In genomic region chr2:135370259-135370835, GRCm38 (mm10) we compare ENCODE assay signal across 14 mouse cellular contexts.
DNase-seq lines count a peak whose midpoint lies in the region; TF ChIP-seq lines count a peak whose summit lies in the region.
"Had no signal": no experiment of that assay in that cellular context is flagged by ENCODE, and none has a peak within 500 bp of the region (broad histone marks: within the 10 kb centered on the region; RNA-seq: fewer than 3 reads in every experiment).

No protein-coding gene starts in this region.

- H3K27ac ChIP-seq in gastrocnemius, adult 2 months, result no peak overlapping the region
- H3K27ac ChIP-seq: hindbrain, embryonic 15.5 days; left cerebral cortex, adult 2 months; liver, embryonic 15.5 days had no signal

- H3K4me3 ChIP-seq in gastrocnemius, adult 2 months, result no peak overlapping the region
- H3K4me3 ChIP-seq: hindbrain, embryonic 15.5 days; left cerebral cortex, adult 2 months; liver, embryonic 15.5 days had no signal

- intact Hi-C loops in gastrocnemius, adult 2 months (cut with DNase I), result no loop called here

- no peak for TF ChIP-seq CTCF in gastrocnemius, adult 2 months (IDR thresholded peaks at IDR 0.05)

- DNase-seq in embryo, embryonic 10 days (ENCODE audit: low spot score), result peak; percentile 45
- DNase-seq in embryo, embryonic 9.5 days (ENCODE audit: extremely low spot score), result no peak
- DNase-seq in urinary bladder, postnatal 25 days (ENCODE audit: low spot score), result peak; percentile 3
- no peak for DNase-seq in urinary bladder, postnatal 4 days (ENCODE audit: low spot score in 2 of 2)
- peak; percentile 8 for DNase-seq in fat pad, adult 2 months (ENCODE audit: extremely low read depth, low read depth, low spot score)
- peak; percentile 13 to 15 for DNase-seq in urinary bladder, postnatal 36 days (ENCODE audit: low spot score in 2 of 2)
- no peak for DNase-seq in gastrocnemius, adult 2 months
- no peak for DNase-seq in neural tube, embryonic 10.5 days (ENCODE audit: extremely low spot score, low spot score)
- DNase-seq: cerebellum, adult 9-10 months; heart, adult 11 months; kidney, postnatal 10 days had no signal

Comparison
In these comparisons a context has a peak if more than half of its experiments do, and no peak if none do; other contexts are left out.
1. DNase-seq: peak in embryo, embryonic 10 days (single experiment), urinary bladder, postnatal 25 days (single experiment), fat pad, adult 2 months (single experiment) and urinary bladder, postnatal 36 days (2 of 2); none in embryo, embryonic 9.5 days (single experiment), urinary bladder, postnatal 4 days (0 of 2), gastrocnemius, adult 2 months (single experiment) and neural tube, embryonic 10.5 days (single experiment).